Mouse (Mus musculus): ENCODE measurements around the gene Tmem218.

DNA sequence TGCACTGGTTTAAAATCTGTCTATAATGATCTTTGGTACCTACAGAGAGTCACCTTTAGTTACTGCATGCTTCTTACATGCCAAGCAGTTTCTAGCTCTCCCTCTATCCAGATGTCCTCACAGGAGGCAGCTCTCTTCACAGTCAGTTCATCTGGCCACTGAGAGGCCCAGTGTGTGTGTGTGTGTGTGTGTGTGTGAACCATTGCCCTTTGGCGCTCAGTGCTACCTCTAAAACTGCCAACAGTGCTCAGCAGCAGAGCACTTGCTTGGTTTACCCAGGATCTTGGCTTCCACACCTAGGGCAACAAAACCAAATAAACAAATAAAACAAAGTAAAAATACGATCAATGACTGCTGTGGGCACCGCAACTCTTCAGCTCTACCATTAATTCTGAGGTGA is 42.0 kb downstream of the Tmem218 start:
- no peak for TF ChIP-seq GATA1 (IDR thresholded peaks at IDR 0.05; ENCODE audit: low read length)
- no peak for TF ChIP-seq TAL1 (IDR thresholded peaks at IDR 0.05; ENCODE audit: low read length)

All from erythroblast, embryonic 14.5 days (primary cell).